Comparison of ENCODE assay signal across 8 mouse cellular contexts in the genomic region with DNA sequence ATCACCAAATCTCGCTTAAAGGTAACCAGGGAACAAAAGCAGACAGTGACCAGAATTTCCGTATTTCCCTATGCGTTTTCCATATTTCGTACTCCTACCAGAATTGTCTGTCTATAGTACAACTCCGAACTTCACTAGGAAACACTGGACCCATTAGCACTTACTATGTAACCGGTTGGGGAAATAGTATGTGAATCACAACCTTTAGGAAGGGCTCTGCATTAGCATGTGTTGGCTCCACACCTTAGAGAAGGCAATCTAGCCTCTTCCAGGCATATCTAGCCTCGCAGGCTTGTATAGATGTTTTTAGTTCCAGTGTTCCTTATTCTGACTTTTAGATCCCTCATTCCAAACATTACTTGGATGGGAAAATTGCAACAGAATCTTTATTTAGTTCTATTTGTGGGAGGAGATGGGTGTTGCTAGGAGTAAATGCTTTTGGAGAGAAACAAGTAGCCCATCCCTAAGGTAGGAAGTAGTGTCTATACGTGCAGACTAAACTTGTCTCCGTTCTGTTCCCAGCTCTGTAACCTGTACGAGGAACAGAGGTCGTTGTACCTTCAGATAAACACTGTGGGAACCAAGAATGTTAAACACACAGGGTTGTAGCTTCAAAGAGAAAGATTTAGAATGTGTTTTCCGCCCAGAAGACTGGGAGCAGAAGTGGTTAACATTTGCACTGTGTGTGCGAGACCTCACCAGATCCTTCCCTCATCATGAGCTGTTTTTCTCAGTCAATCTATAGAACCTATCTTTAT. TPM values are rescaled to one million over a fixed set of nuclear protein-coding genes. Genes with fewer than 3 reads are reported as not detected.
DNase-seq lines count a peak whose midpoint lies in the region; ATAC-seq and TF ChIP-seq lines count a peak whose summit lies in the region.

No protein-coding gene starts in this region.

- H3K4me1 ChIP-seq in kidney, postnatal 0 days (replicated peaks; ENCODE audit: insufficient read depth, low read length) = peaks cover under 1% of the 10 kb centered on the region; the same call in 1 of the 2 replicates
- peaks cover 20% of the 10 kb centered on the region for H3K4me1 ChIP-seq in embryonic facial prominence, embryonic 10.5 days
- peaks cover 24% of the 10 kb centered on the region for H3K4me1 ChIP-seq in hindbrain, embryonic 15.5 days (replicated peaks)
- peaks cover 24% of the 10 kb centered on the region for H3K4me1 ChIP-seq in midbrain, embryonic 16.5 days (ENCODE audit: control insufficient read depth, insufficient read depth, low read length)

- H3K4me3 ChIP-seq in kidney, postnatal 0 days (replicated peaks; ENCODE audit: low read depth, low read length) = peak overlapping the region; percentile 58
- peak overlapping the region; percentile 67 for H3K4me3 ChIP-seq in embryonic facial prominence, embryonic 10.5 days
- H3K4me3 ChIP-seq in hindbrain, embryonic 15.5 days = peak overlapping the region; percentile 66
- H3K4me3 ChIP-seq in midbrain, embryonic 16.5 days (ENCODE audit: low read depth, low read length) = peak overlapping the region; percentile 67

- H3K27me3 ChIP-seq in kidney, postnatal 0 days (ENCODE audit: insufficient read depth, low read length) = no peaks in the 10 kb centered on the region
- peaks cover 29% of the 10 kb centered on the region for H3K27me3 ChIP-seq in embryonic facial prominence, embryonic 10.5 days (replicated peaks; ENCODE audit: low read depth, poor library complexity, severe bottlenecking)
- no peaks in the 10 kb centered on the region for H3K27me3 ChIP-seq in hindbrain, embryonic 15.5 days
- no peaks in the 10 kb centered on the region for H3K27me3 ChIP-seq in midbrain, embryonic 16.5 days (ENCODE audit: control insufficient read depth, insufficient read depth, low read depth, low read length)

- peak overlapping the region; percentile 90 for H3K4me2 ChIP-seq in kidney, postnatal 0 days (ENCODE audit: low read length)
- H3K4me2 ChIP-seq in hindbrain, embryonic 15.5 days = peak overlapping the region; percentile 61
- peak overlapping the region; percentile 63 for H3K4me2 ChIP-seq in midbrain, embryonic 16.5 days (ENCODE audit: low read length)

- no peaks in the 10 kb centered on the region for H3K9me3 ChIP-seq in kidney, postnatal 0 days (replicated peaks; ENCODE audit: low read length)
- H3K9me3 ChIP-seq in embryonic facial prominence, embryonic 10.5 days = no peaks in the 10 kb centered on the region
- no peaks in the 10 kb centered on the region for H3K9me3 ChIP-seq in hindbrain, embryonic 15.5 days
- no peaks in the 10 kb centered on the region for H3K9me3 ChIP-seq in midbrain, embryonic 16.5 days (replicated peaks; ENCODE audit: control insufficient read depth, low read length, poor library complexity, severe bottlenecking)

- no peak for DNase-seq in kidney, postnatal 0 days (ENCODE audit: low spot score)
- no peak for DNase-seq in kidney, adult 9 months
- DNase-seq in embryonic facial prominence, embryonic 10.5 days (ENCODE audit: low spot score) = no peak
- DNase-seq in adrenal gland, adult 2 months = no peak
- no peak for DNase-seq in gastrocnemius, adult 8-10 months (ENCODE audit: low spot score in 2 of 2)
- DNase-seq in thymus, postnatal 14 days = no peak

- TF ChIP-seq CTCF in kidney, postnatal 0 days (IDR thresholded peaks at IDR 0.05; ENCODE audit: low read depth) = no peak

- peak overlapping the region; percentile 64 for H3K9ac ChIP-seq in kidney, postnatal 0 days (ENCODE audit: low read depth, low read length)
- peak overlapping the region; percentile 41 for H3K9ac ChIP-seq in hindbrain, embryonic 15.5 days
- H3K9ac ChIP-seq in midbrain, embryonic 16.5 days (ENCODE audit: low read depth, low read length) = peak overlapping the region; percentile 80

- H3K27ac ChIP-seq in kidney, postnatal 0 days = no peak overlapping the region
- peak overlapping the region; percentile 80 for H3K27ac ChIP-seq in embryonic facial prominence, embryonic 10.5 days (replicated peaks)
- peak overlapping the region; percentile 75 for H3K27ac ChIP-seq in hindbrain, embryonic 15.5 days (replicated peaks)
- H3K27ac ChIP-seq in midbrain, embryonic 16.5 days (ENCODE audit: low read length) = peak overlapping the region; percentile 75

- H3K36me3 ChIP-seq in kidney, postnatal 0 days (ENCODE audit: insufficient read depth, low read length) = no peaks in the 10 kb centered on the region
- H3K36me3 ChIP-seq in embryonic facial prominence, embryonic 10.5 days (replicated peaks) = no peaks in the 10 kb centered on the region
- peaks cover 14% of the 10 kb centered on the region for H3K36me3 ChIP-seq in hindbrain, embryonic 15.5 days
- H3K36me3 ChIP-seq in midbrain, embryonic 16.5 days (ENCODE audit: control insufficient read depth, insufficient read depth, low read length) = no peaks in the 10 kb centered on the region

- WGBS in kidney, postnatal 0 days = 46% methylated on average over 13 of the region's 13 CpGs
- 50% methylated on average over 13 of the region's 13 CpGs for WGBS in embryonic facial prominence, embryonic 10.5 days
- WGBS in hindbrain, embryonic 15.5 days = 47% methylated on average over 13 of the region's 13 CpGs
- 49% methylated on average over 13 of the region's 13 CpGs for WGBS in midbrain, embryonic 16.5 days

- ATAC-seq in kidney, postnatal 0 days (replicated peaks; ENCODE audit: low FRiP score, low read depth) = no peak
- ATAC-seq in hindbrain, embryonic 15.5 days (ENCODE audit: low FRiP score, low read depth) = 0 out of 2 replicates have a peak, but pooled peaks have one; percentile 19
- peak; percentile 61; the same call in 1 of the 2 replicates for ATAC-seq in midbrain, embryonic 16.5 days

RNA-seq across cellular contexts. Expression of gene Plgrkt, which starts 4.8 kb away (rescaled TPM):
- polyA plus RNA-seq in kidney, postnatal 0 days (2015; fragmentation: Nextera tagmentation; extraction: Ambion mirVana) = 76.3 and 84.4 TPM in 2 replicates
- 34.7 and 35.3 TPM in 2 replicates for polyA plus RNA-seq in embryonic facial prominence, embryonic 10.5 days (2016; fragmentation: Nextera tagmentation; extraction: Ambion mirVana)
- 67.7 and 74.6 TPM in 2 replicates for polyA plus RNA-seq in hindbrain, embryonic 15.5 days (2015; fragmentation: Nextera tagmentation; extraction: Ambion mirVana)
- 82.4 and 84.1 TPM in 2 replicates for polyA plus RNA-seq in midbrain, embryonic 16.5 days (2015; fragmentation: Nextera tagmentation; extraction: Ambion mirVana)
- total RNA-seq in adrenal gland, adult 2 months (2021) = 10 to 100 TPM; 49.7 to 56.9 TPM
- 71.8 and 74.8 TPM in 2 replicates for polyA plus RNA-seq in adrenal gland, adult 2 months (2012; rRNA removed)
- 10 to 100 TPM; 14.3 to 19.8 (median 17.8) TPM for total RNA-seq in gastrocnemius, adult 8-10 months (2022)

RNA-seq across cellular contexts. Expression of gene Cd274, which starts 4.9 kb away (rescaled TPM):
- 0.18 and 0.33 TPM in 2 replicates for polyA plus RNA-seq in kidney, postnatal 0 days (2015; fragmentation: Nextera tagmentation; extraction: Ambion mirVana)
- polyA plus RNA-seq in embryonic facial prominence, embryonic 10.5 days (2016; fragmentation: Nextera tagmentation; extraction: Ambion mirVana) = 0.11 and 0.18 TPM in 2 replicates
- 0.50 and 0.64 TPM in 2 replicates for polyA plus RNA-seq in hindbrain, embryonic 15.5 days (2015; fragmentation: Nextera tagmentation; extraction: Ambion mirVana)
- 0.71 and 0.93 TPM in 2 replicates for polyA plus RNA-seq in midbrain, embryonic 16.5 days (2015; fragmentation: Nextera tagmentation; extraction: Ambion mirVana)
- 10 to 100 TPM in 1 of 2 experiments, 1 to 10 TPM in 1; 5.0 to 10.7 TPM for total RNA-seq in adrenal gland, adult 2 months (2021)
- polyA plus RNA-seq in adrenal gland, adult 2 months (2012; rRNA removed) = 1.8 and 2.0 TPM in 2 replicates
- 1 to 10 TPM in 1 of 4 experiments, under 1 TPM in 3; 0.65 to 1.1 (median 0.76) TPM for total RNA-seq in gastrocnemius, adult 8-10 months (2022)

RNA-seq across cellular contexts. Expression of gene Rln1, which starts 27.9 kb away (rescaled TPM):
- 0.33 TPM in 2 replicates for polyA plus RNA-seq in kidney, postnatal 0 days (2015; fragmentation: Nextera tagmentation; extraction: Ambion mirVana)
- polyA plus RNA-seq in embryonic facial prominence, embryonic 10.5 days (2016; fragmentation: Nextera tagmentation; extraction: Ambion mirVana) = 0.21 and 0.70 TPM in 2 replicates
- 3.0 and 4.9 TPM in 2 replicates for polyA plus RNA-seq in hindbrain, embryonic 15.5 days (2015; fragmentation: Nextera tagmentation; extraction: Ambion mirVana)
- polyA plus RNA-seq in midbrain, embryonic 16.5 days (2015; fragmentation: Nextera tagmentation; extraction: Ambion mirVana) = 3.7 and 4.3 TPM in 2 replicates
- not detected for total RNA-seq in adrenal gland, adult 2 months (2021)
- polyA plus RNA-seq in adrenal gland, adult 2 months (2012; rRNA removed) = not detected in 2 replicates
- not detected for total RNA-seq in gastrocnemius, adult 8-10 months (2022)

RNA-seq across cellular contexts. Expression of gene Insl6, which starts 37.2 kb away (rescaled TPM):
- polyA plus RNA-seq in kidney, postnatal 0 days (2015; fragmentation: Nextera tagmentation; extraction: Ambion mirVana) = 8.9 and 11.2 TPM in 2 replicates
- polyA plus RNA-seq in embryonic facial prominence, embryonic 10.5 days (2016; fragmentation: Nextera tagmentation; extraction: Ambion mirVana) = 6.0 and 7.0 TPM in 2 replicates
- 1.9 and 2.4 TPM in 2 replicates for polyA plus RNA-seq in hindbrain, embryonic 15.5 days (2015; fragmentation: Nextera tagmentation; extraction: Ambion mirVana)
- polyA plus RNA-seq in midbrain, embryonic 16.5 days (2015; fragmentation: Nextera tagmentation; extraction: Ambion mirVana) = 0.82 and 1.4 TPM in 2 replicates
- 1 to 10 TPM in 1 of 2 experiments, under 1 TPM in 1; 0.58 to 1.3 TPM for total RNA-seq in adrenal gland, adult 2 months (2021)
- 0.36 and 0.39 TPM in 2 replicates for polyA plus RNA-seq in adrenal gland, adult 2 months (2012; rRNA removed)
- total RNA-seq in gastrocnemius, adult 8-10 months (2022) = not detected

RNA-seq across cellular contexts. Expression of gene Pdcd1lg2, which starts 48.4 kb away (rescaled TPM):
- polyA plus RNA-seq in kidney, postnatal 0 days (2015; fragmentation: Nextera tagmentation; extraction: Ambion mirVana) = not detected in 2 replicates
- not detected in 2 replicates for polyA plus RNA-seq in embryonic facial prominence, embryonic 10.5 days (2016; fragmentation: Nextera tagmentation; extraction: Ambion mirVana)
- not detected in 2 replicates for polyA plus RNA-seq in hindbrain, embryonic 15.5 days (2015; fragmentation: Nextera tagmentation; extraction: Ambion mirVana)
- polyA plus RNA-seq in midbrain, embryonic 16.5 days (2015; fragmentation: Nextera tagmentation; extraction: Ambion mirVana) = not detected in 2 replicates
- not detected for total RNA-seq in adrenal gland, adult 2 months (2021)
- polyA plus RNA-seq in adrenal gland, adult 2 months (2012; rRNA removed) = not detected in 2 replicates
- total RNA-seq in gastrocnemius, adult 8-10 months (2022) = not detected
